Mouse (Mus musculus): ENCODE measurements around the gene Gsg1l.

Gsg1l gene

DNA sequence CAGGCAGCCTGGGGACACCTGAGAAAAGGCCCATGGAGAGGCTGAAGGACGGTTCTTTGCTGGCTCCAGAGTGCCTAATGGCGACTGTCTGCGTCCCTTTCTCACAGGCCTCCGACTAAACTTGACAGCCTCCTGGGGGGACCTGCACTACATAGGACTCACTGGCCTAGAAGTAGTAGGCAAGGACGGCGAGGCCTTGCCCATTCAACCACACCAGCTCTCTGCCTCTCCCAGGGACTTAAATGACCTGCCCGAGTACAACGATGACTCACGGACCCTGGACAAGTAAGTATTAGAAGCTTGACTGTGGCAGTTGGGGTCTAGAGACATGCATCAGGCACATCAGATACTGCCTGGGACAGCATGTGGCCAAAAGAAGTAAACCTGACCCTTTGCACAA is 221.8 kb downstream of the Gsg1l start:
- no peak for DNase-seq

DNA sequence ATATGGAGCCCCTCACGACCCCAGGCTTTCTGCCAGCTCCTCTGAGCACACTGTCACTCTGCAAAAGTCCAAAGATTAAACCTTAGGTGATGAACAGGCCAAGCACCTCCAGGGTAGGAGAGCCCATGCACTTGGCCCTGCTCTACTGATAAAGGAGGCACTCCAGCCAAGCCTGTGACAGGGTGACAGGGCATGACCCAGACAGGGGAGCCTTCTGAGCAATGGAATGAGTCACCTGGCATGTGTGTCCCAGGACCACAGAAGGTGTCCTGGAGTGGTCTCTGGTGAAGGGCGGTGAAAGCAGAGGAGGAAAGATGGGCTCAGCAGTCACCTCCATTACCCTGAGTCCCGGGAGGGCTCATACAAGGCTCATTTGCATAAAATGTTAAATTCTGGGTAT is 222.6 kb downstream of the Gsg1l start:
- peak in 1 of 2 experiments; percentile 12 for DNase-seq

- no peak for DNase-seq
These were observed 234.7 kb downstream of the Gsg1l start for GRCm38 (mm10) chr7:125847528-125847866.

- DNase-seq: no peak
These were observed 235.2 kb downstream of the Gsg1l start for GRCm38 (mm10) chr7:125846866-125847527.

DNA sequence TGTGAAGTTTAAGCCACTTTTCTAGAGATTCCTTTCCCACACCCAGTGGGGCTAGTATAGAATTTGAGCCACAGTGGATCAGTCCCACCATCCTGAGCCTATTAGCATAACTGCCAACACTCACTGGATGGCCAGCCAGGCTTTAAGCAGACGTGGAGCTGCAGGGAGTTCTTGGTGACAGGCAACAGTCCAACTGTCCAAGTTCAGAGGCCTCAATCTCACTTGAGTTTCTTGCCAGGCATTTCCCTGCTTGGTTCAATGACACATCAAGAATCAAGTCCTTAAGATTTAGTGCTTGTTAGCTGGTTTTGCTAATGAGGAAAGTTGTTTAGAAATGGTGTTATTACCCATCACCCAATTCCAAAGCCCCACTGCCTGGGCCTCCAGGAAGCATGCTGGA is 236.6 kb downstream of the Gsg1l start:
- DNase-seq: no peak

DNA sequence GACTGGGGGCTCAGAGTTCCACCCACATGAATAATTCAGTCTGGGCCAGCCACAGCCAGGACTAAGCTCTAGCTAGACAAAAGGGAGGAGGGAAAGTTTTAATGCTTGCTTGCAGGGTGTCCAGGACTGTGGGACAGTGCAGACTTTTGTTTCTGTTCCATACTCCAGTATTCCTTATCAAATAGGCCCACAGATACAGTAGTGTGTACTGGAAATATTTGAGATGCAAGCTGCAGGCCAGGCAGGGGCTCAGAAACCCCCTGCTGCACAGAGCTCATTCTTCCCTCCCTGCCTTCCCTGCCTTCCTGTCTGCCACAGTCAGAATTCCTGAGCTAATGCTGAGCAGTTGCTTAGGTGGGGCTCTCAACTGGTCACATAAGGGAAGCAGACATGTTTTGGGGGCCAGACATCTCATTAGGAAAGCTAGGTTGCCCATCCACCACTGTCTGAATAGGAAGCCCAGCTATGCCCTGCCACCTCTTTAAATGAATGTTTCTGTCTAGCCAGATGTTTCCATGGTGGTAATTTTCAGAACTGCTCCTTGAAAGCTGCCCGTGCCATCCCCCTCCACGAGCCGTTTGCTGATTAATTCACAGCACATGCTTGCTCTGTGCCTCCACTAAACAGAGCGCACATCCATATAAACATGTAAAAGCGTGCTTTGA is 244.0 kb downstream of the Gsg1l start:
- DNase-seq: no peak

- no peak for DNase-seq
These were observed 248.7 kb downstream of the Gsg1l start for GRCm38 (mm10) chr7:125833471-125833870.

GRCm38 (mm10) chr7:125832767-125833166 is 249.4 kb downstream of the Gsg1l start:
- no peak for DNase-seq

GRCm38 (mm10) chr7:125829121-125829666 is 253.0 kb downstream of the Gsg1l start:
- no peak for DNase-seq

GRCm38 (mm10) chr7:125828561-125828960 is 253.7 kb downstream of the Gsg1l start:
- DNase-seq: no peak
